Comparison of ENCODE assay signal across 8 mouse cellular contexts in the genomic region with DNA sequence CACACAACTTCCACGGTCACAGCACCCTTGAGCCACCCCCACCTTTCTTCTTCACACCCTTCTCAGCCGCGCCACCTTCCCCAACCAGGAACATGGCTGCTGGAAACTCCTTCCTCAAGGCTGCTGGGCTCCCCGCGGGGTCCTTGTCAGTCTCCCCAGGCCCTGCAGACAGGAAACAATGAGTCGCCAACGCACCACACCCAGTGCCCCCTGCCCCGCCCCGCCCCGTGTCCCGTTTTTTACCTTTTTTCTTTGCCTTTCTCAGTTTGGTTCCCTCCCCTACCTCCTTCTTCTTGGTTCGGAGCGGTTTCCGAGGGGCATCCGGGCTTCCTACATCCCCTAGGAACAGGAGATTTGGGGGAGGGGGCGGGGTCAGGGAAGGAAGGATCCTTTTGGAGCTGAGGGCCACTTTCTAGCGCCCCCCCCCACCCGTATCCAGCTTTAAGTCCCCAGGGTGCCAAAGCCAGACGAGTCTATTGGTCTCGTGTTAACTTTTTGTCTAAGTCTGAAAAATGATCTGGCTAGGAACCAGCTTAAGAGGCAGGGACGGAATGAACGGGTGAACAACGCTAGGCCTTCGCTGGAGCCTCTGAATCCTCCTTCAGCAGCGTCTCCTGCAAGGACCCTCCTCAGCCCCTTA. TPM values are rescaled to one million over a fixed set of nuclear protein-coding genes. Genes with fewer than 3 reads are reported as not detected.
A peak's percentile ranks its signal among the peaks of the same experiment; 100 is the strongest.
DNase-seq lines count a peak whose midpoint lies in the region; ATAC-seq and TF ChIP-seq lines count a peak whose summit lies in the region.

No protein-coding gene starts in this region.

- H3K27me3 ChIP-seq in kidney, embryonic 14.5 days (ENCODE audit: control insufficient read depth, insufficient read depth, low read length), result peaks cover 34% of the 10 kb centered on the region
- peaks cover 56% of the 10 kb centered on the region for H3K27me3 ChIP-seq in embryonic facial prominence, embryonic 13.5 days
- H3K27me3 ChIP-seq in intestine, postnatal 0 days (replicated peaks; ENCODE audit: control insufficient read depth, insufficient read depth, low read length), result peaks cover 36% of the 10 kb centered on the region
- peaks cover 83% of the 10 kb centered on the region for H3K27me3 ChIP-seq in neural tube, embryonic 13.5 days

- peak overlapping the region; percentile 32 for H3K4me3 ChIP-seq in kidney, embryonic 14.5 days (ENCODE audit: low read length)
- peak overlapping the region; percentile 39 for H3K4me3 ChIP-seq in embryonic facial prominence, embryonic 13.5 days
- peak overlapping the region; percentile 21 for H3K4me3 ChIP-seq in intestine, postnatal 0 days (ENCODE audit: low read depth, low read length)
- peak overlapping the region; percentile 29 for H3K4me3 ChIP-seq in neural tube, embryonic 13.5 days
- no peak overlapping the region for H3K4me3 ChIP-seq in layer of hippocampus, adult 2 months

- 4% methylated on average over 25 of the region's 25 CpGs for WGBS in kidney, embryonic 14.5 days
- WGBS in embryonic facial prominence, embryonic 13.5 days, result 2% methylated on average over 25 of the region's 25 CpGs
- WGBS in intestine, postnatal 0 days, result 10% methylated on average over 25 of the region's 25 CpGs
- 2% methylated on average over 25 of the region's 25 CpGs for WGBS in neural tube, embryonic 13.5 days

- peak overlapping the region; percentile 25 for H3K9ac ChIP-seq in kidney, embryonic 14.5 days (ENCODE audit: low read depth, low read length)
- H3K9ac ChIP-seq in embryonic facial prominence, embryonic 13.5 days, result peak overlapping the region; percentile 64
- no peak overlapping the region for H3K9ac ChIP-seq in intestine, postnatal 0 days (ENCODE audit: low read depth, low read length)
- peak overlapping the region; percentile 56 for H3K9ac ChIP-seq in neural tube, embryonic 13.5 days

- H3K36me3 ChIP-seq in kidney, embryonic 14.5 days (ENCODE audit: control insufficient read depth, insufficient read depth, low read length), result no peaks in the 10 kb centered on the region
- no peaks in the 10 kb centered on the region for H3K36me3 ChIP-seq in embryonic facial prominence, embryonic 13.5 days
- H3K36me3 ChIP-seq in intestine, postnatal 0 days (ENCODE audit: control insufficient read depth, insufficient read depth), result no peaks in the 10 kb centered on the region
- no peaks in the 10 kb centered on the region for H3K36me3 ChIP-seq in neural tube, embryonic 13.5 days

- H3K27ac ChIP-seq in kidney, embryonic 14.5 days (ENCODE audit: low read depth, low read length), result no peak overlapping the region
- H3K27ac ChIP-seq in embryonic facial prominence, embryonic 13.5 days, result peak overlapping the region; percentile 40; the same call in 1 of the 2 replicates
- no peak overlapping the region for H3K27ac ChIP-seq in intestine, postnatal 0 days (ENCODE audit: low read depth, low read length)
- no peak overlapping the region for H3K27ac ChIP-seq in neural tube, embryonic 13.5 days (replicated peaks)
- H3K27ac ChIP-seq in layer of hippocampus, adult 2 months, result no peak overlapping the region

- peak overlapping the region; percentile 39 for H3K4me2 ChIP-seq in kidney, embryonic 14.5 days (replicated peaks; ENCODE audit: low read depth, low read length)
- H3K4me2 ChIP-seq in embryonic facial prominence, embryonic 13.5 days, result peak overlapping the region; percentile 77
- H3K4me2 ChIP-seq in intestine, postnatal 0 days (replicated peaks; ENCODE audit: low read depth), result peak overlapping the region; percentile 55
- peak overlapping the region; percentile 55 for H3K4me2 ChIP-seq in neural tube, embryonic 13.5 days

- TF ChIP-seq CTCF in intestine, postnatal 0 days (IDR thresholded peaks at IDR 0.05; ENCODE audit: low read depth), result no peak
- TF ChIP-seq CTCF in layer of hippocampus, adult 2 months (conservative IDR thresholded peaks at IDR 0.05), result no peak

- DNase-seq in kidney, adult 18-20 months, result no peak
- DNase-seq in retina, postnatal 1 day, result no peak
- no peak for DNase-seq in layer of hippocampus, adult 2 months (ENCODE audit: low spot score in 2 of 2)

- H3K9me3 ChIP-seq in kidney, embryonic 14.5 days (ENCODE audit: control insufficient read depth, low read length), result no peaks in the 10 kb centered on the region
- H3K9me3 ChIP-seq in embryonic facial prominence, embryonic 13.5 days, result no peaks in the 10 kb centered on the region
- H3K9me3 ChIP-seq in intestine, postnatal 0 days (ENCODE audit: control insufficient read depth), result no peaks in the 10 kb centered on the region
- H3K9me3 ChIP-seq in neural tube, embryonic 13.5 days, result no peaks in the 10 kb centered on the region

- peaks cover 25% of the 10 kb centered on the region for H3K4me1 ChIP-seq in kidney, embryonic 14.5 days (ENCODE audit: control insufficient read depth, insufficient read depth, low read length)
- H3K4me1 ChIP-seq in embryonic facial prominence, embryonic 13.5 days, result peaks cover 34% of the 10 kb centered on the region
- H3K4me1 ChIP-seq in intestine, postnatal 0 days (replicated peaks; ENCODE audit: control insufficient read depth, insufficient read depth, low read length), result peaks cover 5% of the 10 kb centered on the region; the same call in 1 of the 2 replicates
- H3K4me1 ChIP-seq in neural tube, embryonic 13.5 days (replicated peaks), result peaks cover 26% of the 10 kb centered on the region

- no peak for ATAC-seq in kidney, embryonic 14.5 days (ENCODE audit: low FRiP score, low TSS enrichment)
- no peak; the same call in 1 of the 2 replicates for ATAC-seq in embryonic facial prominence, embryonic 13.5 days (ENCODE audit: insufficient number of reproducible peaks, insufficient read depth, low FRiP score, low TSS enrichment, low read depth)
- ATAC-seq in intestine, postnatal 0 days, result no peak
- 0 out of 2 replicates have a peak, but pooled peaks have one; percentile 8 for ATAC-seq in neural tube, embryonic 13.5 days (ENCODE audit: low read depth)
- no peak for ATAC-seq in monocyte, adult 5-6 weeks (replicated peaks; ENCODE audit: insufficient number of reproducible peaks, low FRiP score, low TSS enrichment, poor library complexity, severe bottlenecking)

RNA-seq across cellular contexts. Expression of gene Tulp1, which starts 2.2 kb away (rescaled TPM):
- 5.1 and 5.6 TPM in 2 replicates for polyA plus RNA-seq in kidney, embryonic 14.5 days (2014; fragmentation: Nextera tagmentation; extraction: Ambion mirVana)
- 7.3 and 10.5 TPM in 2 replicates for polyA plus RNA-seq in embryonic facial prominence, embryonic 13.5 days (2015; fragmentation: Nextera tagmentation; extraction: Ambion mirVana)
- polyA plus RNA-seq in intestine, postnatal 0 days (2015; fragmentation: Nextera tagmentation; extraction: Ambion mirVana), result 1.2 and 1.4 TPM in 2 replicates
- polyA plus RNA-seq in neural tube, embryonic 13.5 days (2015; fragmentation: Nextera tagmentation; extraction: Ambion mirVana), result 2.7 and 2.8 TPM in 2 replicates
- total RNA-seq in monocyte, adult 5-6 weeks (2017), result not detected in 3 replicates
- not detected for total RNA-seq in layer of hippocampus, adult 2 months (2021)

RNA-seq across cellular contexts. Expression of gene Tead3, which starts 12.2 kb away (rescaled TPM):
- polyA plus RNA-seq in kidney, embryonic 14.5 days (2014; fragmentation: Nextera tagmentation; extraction: Ambion mirVana), result 8.7 and 10.9 TPM in 2 replicates
- 14.9 and 18.9 TPM in 2 replicates for polyA plus RNA-seq in embryonic facial prominence, embryonic 13.5 days (2015; fragmentation: Nextera tagmentation; extraction: Ambion mirVana)
- 5.8 and 6.2 TPM in 2 replicates for polyA plus RNA-seq in intestine, postnatal 0 days (2015; fragmentation: Nextera tagmentation; extraction: Ambion mirVana)
- polyA plus RNA-seq in neural tube, embryonic 13.5 days (2015; fragmentation: Nextera tagmentation; extraction: Ambion mirVana), result 2.1 and 2.8 TPM in 2 replicates
- total RNA-seq in monocyte, adult 5-6 weeks (2017), result not detected in 3 replicates
- 1 to 10 TPM; 3.0 to 3.2 TPM for total RNA-seq in layer of hippocampus, adult 2 months (2021)

RNA-seq across cellular contexts. Expression of gene Rpl10a, which starts 34.5 kb away (rescaled TPM):
- polyA plus RNA-seq in kidney, embryonic 14.5 days (2014; fragmentation: Nextera tagmentation; extraction: Ambion mirVana), result 911 and 1,064 TPM in 2 replicates
- 653 and 701 TPM in 2 replicates for polyA plus RNA-seq in embryonic facial prominence, embryonic 13.5 days (2015; fragmentation: Nextera tagmentation; extraction: Ambion mirVana)
- 383 and 417 TPM in 2 replicates for polyA plus RNA-seq in intestine, postnatal 0 days (2015; fragmentation: Nextera tagmentation; extraction: Ambion mirVana)
- 381 and 408 TPM in 2 replicates for polyA plus RNA-seq in neural tube, embryonic 13.5 days (2015; fragmentation: Nextera tagmentation; extraction: Ambion mirVana)
- total RNA-seq in monocyte, adult 5-6 weeks (2017), result 363 to 372 TPM (median 364 TPM) in 3 replicates
- total RNA-seq in layer of hippocampus, adult 2 months (2021), result 100 to 1,000 TPM; 345 to 350 TPM

RNA-seq across cellular contexts. Expression of gene Fance, which starts 49.5 kb away (rescaled TPM):
- 24.1 and 31.9 TPM in 2 replicates for polyA plus RNA-seq in kidney, embryonic 14.5 days (2014; fragmentation: Nextera tagmentation; extraction: Ambion mirVana)
- polyA plus RNA-seq in embryonic facial prominence, embryonic 13.5 days (2015; fragmentation: Nextera tagmentation; extraction: Ambion mirVana), result 34.5 and 39.5 TPM in 2 replicates
- 10.3 and 11.0 TPM in 2 replicates for polyA plus RNA-seq in intestine, postnatal 0 days (2015; fragmentation: Nextera tagmentation; extraction: Ambion mirVana)
- polyA plus RNA-seq in neural tube, embryonic 13.5 days (2015; fragmentation: Nextera tagmentation; extraction: Ambion mirVana), result 23.2 and 23.3 TPM in 2 replicates
- 8.8 to 18.2 TPM (median 13.0 TPM) in 3 replicates for total RNA-seq in monocyte, adult 5-6 weeks (2017)
- total RNA-seq in layer of hippocampus, adult 2 months (2021), result 10 to 100 TPM; 30.3 to 34.9 TPM
